Mouse (Mus musculus) hindbrain, embryonic 16.5 days (tissue): ENCODE measurements around the gene Smap2. TPM values are rescaled to one million over a fixed set of nuclear protein-coding genes. Genes with fewer than 3 reads are reported as not detected.
"Not testable (repeated sequence)": the region's sequence is repeated elsewhere in the genome, so short reads cannot be mapped to it uniquely, and the experiment has no call there.

Experiments used
- ATAC-seq: fragments of 200-750 bp; cut with Nextera tagmentation; 2 replicates; pipeline ENCODE4 v1.8.0; 2017; ENCODE audit warnings: moderate TSS enrichment, moderate library complexity
- H3K27ac ChIP-seq: fragments of 300-500 bp; sonication (generic); 2 replicates; pipeline ENCODE4 v1.5.1; 2014; ENCODE audit warnings: low read depth, mild to moderate bottlenecking, control low read depth, low read length, moderate library complexity
- H3K27me3 ChIP-seq: fragments of 300-500 bp; sonication (generic); replicated peaks from 2 replicates; pipeline ENCODE4 v1.6.1; 2014; ENCODE audit warnings: low read length; ENCODE audit not compliant: control insufficient read depth, insufficient read depth
- H3K36me3 ChIP-seq: fragments of 300-500 bp; sonication (generic); 2 replicates; pipeline ENCODE4 v1.6.1; 2014; ENCODE audit warnings: mild to moderate bottlenecking, low read length, moderate library complexity, mixed read lengths; ENCODE audit not compliant: control insufficient read depth, insufficient read depth
- H3K4me1 ChIP-seq: fragments of 300-500 bp; sonication (generic); 2 replicates; pipeline ENCODE4 v1.6.1; 2014; ENCODE audit warnings: low read depth, low read length; ENCODE audit not compliant: control insufficient read depth, insufficient read depth
- H3K4me2 ChIP-seq: fragments of 300-500 bp; sonication (generic); 2 replicates; pipeline ENCODE4 v1.6.1; 2014; ENCODE audit warnings: mild to moderate bottlenecking, low read length, control low read depth, moderate library complexity
- H3K4me3 ChIP-seq: fragments of 300-500 bp; sonication (generic); 2 replicates; pipeline ENCODE4 v1.5.1; 2014; ENCODE audit warnings: mild to moderate bottlenecking, low read length, control low read depth, moderate library complexity
- H3K9ac ChIP-seq: fragments of 300-500 bp; sonication (generic); 2 replicates; pipeline ENCODE4 v1.6.1; 2014; ENCODE audit warnings: low read depth, mild to moderate bottlenecking, control low read depth, low read length, moderate library complexity
- H3K9me3 ChIP-seq: fragments of 300-500 bp; sonication (generic); 2 replicates; pipeline ENCODE4 v1.6.1; 2014; ENCODE audit warnings: mild to moderate bottlenecking, low read length, moderate library complexity; ENCODE audit not compliant: control insufficient read depth
- WGBS: fragments of 180-500 bp; shearing (Covaris S2); extraction: QIAGEN DNeasy Blood & Tissue Kit; methylation state at CpG from one replicate; pipeline ENCODE4 v1.1.7; 2014; 5-methylcytosine and 5-hydroxymethylcytosine counted together
- polyA plus RNA-seq: library from polyadenylated mRNA; unstranded; fragments of >200 nt; fragmentation: Nextera tagmentation; extraction: Ambion mirVana; gene quantifications from 2 replicates; pipeline ENCODE4 v1.2.1, GENCODE M21; 2015

The Smap2 gene
- 40.9 and 42.3 TPM in 2 replicates for polyA plus RNA-seq

DNA sequence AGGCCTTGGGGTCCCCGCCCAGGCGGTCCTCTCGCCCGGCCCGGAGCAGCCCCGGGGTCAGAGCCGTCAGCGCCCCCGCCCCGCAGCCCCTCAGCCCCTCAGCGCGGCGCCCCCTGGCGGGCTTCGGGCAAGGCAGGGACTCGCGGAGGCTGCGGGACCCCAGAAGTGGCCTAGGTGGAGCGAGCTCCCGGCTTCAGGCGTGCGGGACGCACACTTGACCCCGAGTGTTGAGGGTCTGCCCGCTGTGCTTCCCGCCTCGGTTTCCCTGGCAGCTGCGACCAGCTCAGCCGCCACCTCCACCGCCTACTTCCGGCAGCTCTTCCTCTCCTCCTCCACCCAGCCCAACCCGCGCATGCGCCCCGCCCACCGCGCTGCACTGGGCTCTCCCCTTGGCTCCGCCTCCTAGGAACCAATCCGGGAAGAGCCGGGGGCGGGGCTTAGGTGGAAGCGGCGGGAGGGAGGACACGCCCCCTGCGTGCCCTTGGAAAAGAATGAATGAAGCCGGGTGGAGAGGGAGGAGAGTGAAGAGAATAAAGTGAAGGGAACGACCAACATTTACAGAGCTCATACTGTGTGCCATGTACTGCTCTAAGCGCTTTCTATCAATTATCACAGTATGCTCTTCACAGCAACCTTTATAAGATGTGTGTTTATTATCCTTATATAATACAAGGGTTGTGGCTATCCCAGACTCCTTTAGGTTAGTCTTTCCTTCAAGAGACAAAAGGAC, at the start of gene Smap2:
Gene Smap2 (minus strand): TSS at position 320 of the 730 bp plus-strand sequence.
- 0% methylated on average over 42 of the region's 48 CpGs for WGBS
- H3K27me3 ChIP-seq: no peaks in the 10 kb centered on the region
- no peaks in the 10 kb centered on the region for H3K36me3 ChIP-seq
- H3K4me3 ChIP-seq: peak within 1 kb of the TSS; percentile 99
- no peaks in the 10 kb centered on the region for H3K9me3 ChIP-seq
- peak; percentile 96 for ATAC-seq
- H3K27ac ChIP-seq: peak within 1 kb of the TSS; percentile 80
- H3K9ac ChIP-seq: peak within 1 kb of the TSS; percentile 93
- H3K4me1 ChIP-seq: peaks cover 15% of the 10 kb centered on the region
- H3K4me2 ChIP-seq: peak within 1 kb of the TSS; percentile 74

DNA sequence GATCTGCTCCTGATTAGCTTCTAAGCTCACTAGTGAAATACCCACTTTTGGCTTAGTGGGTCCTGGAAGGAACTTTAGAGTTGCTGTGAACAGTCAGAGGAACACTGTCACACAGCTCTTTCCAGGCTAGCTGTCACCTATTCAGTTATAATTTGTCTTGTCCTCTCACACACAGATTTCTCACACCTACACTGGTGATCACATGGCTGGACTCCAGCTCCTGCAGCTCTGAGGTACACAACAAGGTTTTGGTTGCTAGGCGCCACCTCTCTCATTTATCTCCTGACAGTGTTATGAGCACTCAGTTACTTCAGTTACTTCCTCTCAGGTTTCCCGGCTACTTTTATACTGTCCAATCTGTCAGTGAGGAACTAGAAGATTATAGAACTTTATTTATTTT, 48.3 kb upstream of the Smap2 start:
- no peak overlapping the region for H3K9ac ChIP-seq
- no peaks in the 10 kb centered on the region for H3K9me3 ChIP-seq
- no peak overlapping the region for H3K27ac ChIP-seq
- peaks cover 20% of the 10 kb centered on the region for H3K36me3 ChIP-seq
- 86% methylated on average over 2 of the region's 2 CpGs for WGBS
- no peak overlapping the region for H3K4me2 ChIP-seq
- H3K27me3 ChIP-seq: no peaks in the 10 kb centered on the region
- H3K4me3 ChIP-seq: no peak overlapping the region
- no peak for ATAC-seq
- no peaks in the 10 kb centered on the region for H3K4me1 ChIP-seq

DNA sequence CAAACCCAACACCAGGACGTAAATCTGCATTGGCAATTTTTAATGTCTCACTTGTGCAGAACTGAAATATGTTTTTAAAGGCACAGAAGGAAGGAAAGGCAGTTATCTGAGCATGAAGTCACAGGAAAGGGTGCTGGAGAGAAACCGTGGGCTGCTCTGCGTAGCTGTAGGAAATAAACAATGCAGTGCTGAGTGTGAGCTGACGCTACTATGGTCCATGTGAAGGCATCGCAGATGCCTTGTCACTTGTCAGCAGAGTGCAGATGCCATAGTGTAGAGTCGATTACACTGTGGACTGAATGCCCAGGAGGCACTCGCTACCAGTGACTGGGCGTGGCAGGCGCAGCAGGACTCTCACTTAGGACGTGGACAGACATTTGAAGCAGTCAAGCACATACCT, 42.2 kb upstream of the Smap2 start:
- ATAC-seq, H3K9me3 ChIP-seq, H3K9ac ChIP-seq, H3K4me2 ChIP-seq, H3K36me3 ChIP-seq, H3K27me3 ChIP-seq, H3K27ac ChIP-seq, H3K4me1 ChIP-seq, H3K4me3 ChIP-seq: not testable (repeated sequence)
- WGBS: 92% methylated on average over 9 of the region's 10 CpGs

DNA sequence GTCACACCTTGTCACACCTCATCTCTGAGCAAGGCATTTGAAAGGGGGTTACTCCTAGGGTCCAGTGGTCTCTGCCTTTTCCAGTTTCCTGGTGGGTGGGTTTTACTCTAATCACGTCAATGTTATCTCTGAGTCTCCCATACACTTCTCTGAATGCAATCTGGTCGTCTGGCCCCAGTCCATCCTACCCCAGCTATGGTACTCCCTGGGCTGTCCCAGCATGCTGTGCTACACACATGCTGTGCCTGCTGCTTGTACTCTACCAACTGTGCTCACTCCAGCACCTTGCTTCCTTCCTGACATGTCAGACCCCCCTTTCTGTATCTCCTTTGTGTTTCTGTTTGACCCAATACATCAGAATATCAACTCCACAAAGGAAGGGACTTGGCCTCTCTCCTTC, 40.0 kb upstream of the Smap2 start:
- H3K27ac ChIP-seq: no peak overlapping the region
- no peaks in the 10 kb centered on the region for H3K9me3 ChIP-seq
- H3K9ac ChIP-seq: no peak overlapping the region
- H3K36me3 ChIP-seq: peaks cover 8% of the 10 kb centered on the region
- no peaks in the 10 kb centered on the region; the same call in 1 of the 2 replicates for H3K4me1 ChIP-seq
- no peak overlapping the region for H3K4me2 ChIP-seq
- H3K4me3 ChIP-seq: no peak overlapping the region
- WGBS: 69% methylated on average over 2 of the region's 2 CpGs
- ATAC-seq: no peak
- no peaks in the 10 kb centered on the region for H3K27me3 ChIP-seq

DNA sequence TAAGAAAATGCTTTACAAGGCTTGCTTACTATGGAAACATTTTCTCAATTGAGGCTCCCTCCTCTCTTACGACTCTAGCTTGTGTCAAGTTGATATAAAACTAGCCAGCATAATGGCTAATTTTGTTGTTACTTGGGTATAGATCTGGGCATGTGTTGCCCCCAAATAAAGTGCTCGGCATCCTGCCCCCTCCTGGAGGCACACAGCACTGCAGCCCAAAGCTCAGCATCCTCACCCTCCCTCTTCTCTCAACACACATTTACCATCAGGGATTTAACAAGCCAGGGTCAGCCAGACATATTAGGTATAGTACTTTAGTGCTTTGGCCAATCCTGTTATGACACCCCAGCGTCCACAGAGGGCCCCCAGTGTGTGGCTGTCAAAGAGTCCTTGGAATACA, 39.3 kb upstream of the Smap2 start:
- Histone ChIP-seq H3K9ac (no peak overlapping the region), H3K4me2 (no peak overlapping the region), H3K36me3 (peaks cover 8% of the 10 kb centered on the region), H3K27me3 (no peaks in the 10 kb centered on the region), H3K4me3 (no peak overlapping the region), H3K4me1 (no peaks in the 10 kb centered on the region; the same call in 1 of the 2 replicates), H3K27ac (no peak overlapping the region), H3K9me3 (no peaks in the 10 kb centered on the region)
- WGBS: 41% methylated on average over 3 of the region's 3 CpGs
- ATAC-seq: no peak

DNA sequence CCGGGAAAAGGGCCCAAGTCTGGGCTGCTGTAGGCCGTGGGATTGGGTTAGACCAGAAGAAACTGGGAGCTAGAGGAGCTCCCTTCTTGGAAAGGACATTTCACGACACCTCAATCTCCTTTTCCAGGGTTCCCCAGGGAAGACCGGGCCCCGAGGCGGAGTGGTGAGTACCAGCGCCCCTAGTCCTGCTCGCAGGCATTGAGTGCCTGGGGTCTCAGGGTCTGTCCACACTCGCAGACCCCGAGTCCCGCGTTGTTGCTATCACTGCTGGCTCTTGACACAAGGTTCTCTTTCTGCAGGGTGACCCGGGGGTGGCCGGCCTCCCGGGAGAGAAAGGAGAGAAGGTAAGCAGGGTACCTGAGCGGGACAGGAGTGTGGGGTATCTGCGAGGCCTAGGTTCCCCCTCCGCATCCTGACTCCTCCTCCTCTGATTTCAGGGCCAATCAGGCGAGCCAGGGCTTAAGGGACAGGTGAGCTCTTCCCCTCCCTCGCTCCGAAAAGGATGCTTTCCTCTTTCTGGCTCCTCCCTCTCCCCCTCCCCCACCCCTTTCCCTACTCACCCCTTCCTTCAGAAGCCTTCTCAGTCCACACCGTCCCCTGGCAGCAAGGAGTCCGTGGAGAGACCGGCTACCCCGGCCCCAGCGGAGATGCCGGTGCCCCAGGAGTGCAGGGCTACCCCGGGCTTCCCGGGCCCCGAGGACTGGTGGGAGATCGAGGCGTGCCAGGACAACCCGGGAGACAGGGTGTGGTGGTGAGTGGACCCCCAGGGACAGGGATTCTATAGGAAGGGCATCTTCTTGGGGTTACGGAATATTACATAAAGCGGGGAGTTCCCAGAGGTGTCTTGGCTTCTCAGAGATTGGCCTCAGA, 35.6 kb upstream of the Smap2 start:
- H3K9me3 ChIP-seq: no peaks in the 10 kb centered on the region
- 13% methylated on average over 35 of the region's 35 CpGs for WGBS
- peak overlapping the region; percentile 36 for H3K4me3 ChIP-seq
- no peak overlapping the region for H3K27ac ChIP-seq
- H3K4me1 ChIP-seq: no peaks in the 10 kb centered on the region; the same call in 1 of the 2 replicates
- no peaks in the 10 kb centered on the region for H3K27me3 ChIP-seq
- H3K9ac ChIP-seq: peak overlapping the region; percentile 37
- ATAC-seq: peak; percentile 86
- H3K36me3 ChIP-seq: no peaks in the 10 kb centered on the region; the same call in 1 of the 2 replicates
- H3K4me2 ChIP-seq: peak overlapping the region; percentile 56

DNA sequence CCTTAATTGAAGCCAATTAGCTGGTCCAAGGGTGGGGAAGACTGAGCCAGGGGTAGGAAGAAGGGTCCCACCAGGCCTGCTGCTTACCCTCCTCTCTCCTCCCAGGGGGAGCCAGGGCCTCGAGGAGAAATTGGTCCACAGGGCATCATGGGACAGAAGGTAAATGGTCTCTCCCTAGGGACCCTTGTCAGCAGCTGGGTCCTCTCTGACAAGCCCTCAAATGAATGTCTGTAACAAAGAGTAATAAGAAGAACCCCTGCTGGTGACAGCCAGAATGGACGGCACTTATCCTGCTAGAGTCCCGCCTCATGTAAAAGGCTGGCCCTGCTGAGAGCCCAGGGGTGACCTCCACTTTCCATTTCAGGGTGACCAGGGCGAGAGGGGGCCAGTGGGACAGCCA, 34.8 kb upstream of the Smap2 start:
- WGBS: 18% methylated on average over 4 of the region's 4 CpGs
- no peak overlapping the region for H3K9ac ChIP-seq
- H3K36me3 ChIP-seq: no peaks in the 10 kb centered on the region; the same call in 1 of the 2 replicates
- no peak overlapping the region for H3K4me2 ChIP-seq
- no peak overlapping the region for H3K4me3 ChIP-seq
- H3K27me3 ChIP-seq: no peaks in the 10 kb centered on the region
- ATAC-seq: no peak
- H3K4me1 ChIP-seq: no peaks in the 10 kb centered on the region; the same call in 1 of the 2 replicates
- no peak overlapping the region for H3K27ac ChIP-seq
- no peaks in the 10 kb centered on the region for H3K9me3 ChIP-seq

DNA sequence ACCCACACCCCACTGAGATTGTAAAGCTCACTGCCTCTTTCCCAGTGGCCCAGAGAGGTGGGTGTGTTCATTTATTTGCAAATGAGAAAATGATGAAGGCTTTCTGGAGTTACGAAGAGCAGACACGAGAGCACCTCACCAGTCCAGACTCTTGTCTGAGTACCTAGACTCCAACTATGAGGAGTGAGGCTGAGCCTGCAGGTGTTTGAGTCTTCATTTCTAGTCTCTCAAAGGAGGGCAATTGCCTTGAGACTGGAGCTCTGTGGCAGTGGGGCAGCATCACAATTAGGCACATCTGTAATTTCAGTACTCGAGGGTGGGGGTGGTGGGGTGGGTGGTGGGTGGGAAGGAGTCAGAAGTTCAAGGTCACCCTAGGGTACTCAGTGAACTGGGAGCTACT, 25.9 kb upstream of the Smap2 start:
- H3K4me3 ChIP-seq: no peak overlapping the region
- 57% methylated on average over 3 of the region's 3 CpGs for WGBS
- no peak overlapping the region for H3K27ac ChIP-seq
- no peaks in the 10 kb centered on the region for H3K9me3 ChIP-seq
- H3K4me2 ChIP-seq: no peak overlapping the region
- no peak for ATAC-seq
- peaks cover 2% of the 10 kb centered on the region; the same call in 1 of the 2 replicates for H3K27me3 ChIP-seq
- no peak overlapping the region for H3K9ac ChIP-seq
- H3K36me3 ChIP-seq: no peaks in the 10 kb centered on the region
- peaks cover 13% of the 10 kb centered on the region for H3K4me1 ChIP-seq

DNA sequence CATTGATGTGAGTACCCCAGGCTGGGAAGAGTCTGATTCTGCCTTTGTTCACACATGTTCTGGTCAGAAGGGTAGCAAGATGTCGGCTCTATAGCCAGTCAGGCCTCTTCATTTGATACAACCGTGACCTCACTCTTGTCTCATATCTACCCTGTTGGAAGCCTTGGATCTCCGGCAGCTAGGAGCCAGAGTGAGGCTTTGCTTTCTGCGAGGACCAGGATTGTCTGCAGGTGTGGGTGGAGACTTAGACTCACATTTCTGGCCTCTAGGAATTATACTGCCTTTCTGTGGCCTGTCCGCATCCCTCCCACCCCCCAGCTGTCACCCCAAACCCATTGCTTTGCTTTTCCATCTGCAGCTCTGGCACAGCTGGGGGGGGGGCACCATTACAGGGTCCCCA, 25.4 kb upstream of the Smap2 start:
- Histone ChIP-seq H3K27me3 (peaks cover 2% of the 10 kb centered on the region; the same call in 1 of the 2 replicates), H3K27ac (0 out of 2 replicates have a peak overlapping the region, but pooled peaks have one; percentile 24)
- WGBS: 59% methylated on average over 5 of the region's 5 CpGs

More for the DNA sequence above, 25.4 kb upstream of the Smap2 start:
- Histone ChIP-seq H3K9me3 (no peaks in the 10 kb centered on the region), H3K4me3 (no peak overlapping the region), H3K4me2 (no peak overlapping the region; the same call in 1 of the 2 replicates), H3K36me3 (no peaks in the 10 kb centered on the region), H3K4me1 (peaks cover 13% of the 10 kb centered on the region), H3K9ac (no peak overlapping the region)
- no peak for ATAC-seq
